Mouse (Mus musculus): ENCODE measurements around the gene Bst2. TPM values are rescaled to one million over a fixed set of nuclear protein-coding genes. Genes with fewer than 3 reads are reported as not detected.
"Not testable (repeated sequence)": the region's sequence is repeated elsewhere in the genome, so short reads cannot be mapped to it uniquely, and the experiment has no call there.

The Bst2 gene
- polyA plus RNA-seq, 1 experiment from 2014 or later, result 7.9 TPM

DNA sequence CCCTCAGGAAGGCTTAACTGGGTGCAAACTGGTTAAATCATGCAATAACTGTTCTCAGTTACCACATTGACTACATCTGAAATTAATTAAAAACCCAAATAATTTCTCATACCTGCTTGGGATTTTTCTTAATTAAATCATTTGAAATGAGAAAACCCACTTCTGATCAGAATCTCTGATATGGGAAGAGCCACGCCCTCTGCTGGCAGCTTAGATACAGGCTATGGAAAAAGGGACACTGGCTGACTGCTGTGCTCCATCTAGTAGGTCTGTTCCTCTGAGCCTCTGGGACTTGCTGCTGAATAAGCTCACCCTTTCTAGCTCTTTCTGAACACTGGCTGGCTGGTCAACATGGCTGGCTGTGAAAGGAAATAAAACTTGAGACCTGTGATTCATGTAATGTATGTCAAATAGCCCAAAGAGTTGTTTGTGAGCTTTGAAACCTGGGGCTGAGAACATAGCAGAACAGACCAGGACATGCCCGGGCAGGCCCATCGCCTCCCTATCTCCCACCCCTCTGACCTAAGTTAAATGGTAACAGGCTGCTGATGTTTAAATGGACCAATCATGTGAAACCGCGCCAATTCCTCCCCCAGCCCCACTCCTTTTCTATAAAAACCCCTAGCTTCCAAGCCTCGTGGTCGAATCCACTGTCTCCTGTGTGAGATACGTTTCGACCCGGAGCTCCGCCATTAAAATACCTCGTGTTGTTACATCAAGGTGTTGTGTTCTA is 6.4 kb downstream of the Bst2 start:
- H3K9ac ChIP-seq (replicated peaks; ENCODE audit: low read length); H3K27ac ChIP-seq (replicated peaks; ENCODE audit: low read depth, low read length); H3K4me2 ChIP-seq (ENCODE audit: low read length); H3K4me1 ChIP-seq (ENCODE audit: control insufficient read depth, insufficient read depth, low read length); H3K4me3 ChIP-seq (replicated peaks; ENCODE audit: low read depth, low read length); H3K9me3 ChIP-seq (ENCODE audit: control insufficient read depth, low read length); ATAC-seq (ENCODE audit: low FRiP score, low TSS enrichment); H3K36me3 ChIP-seq (ENCODE audit: control insufficient read depth, insufficient read depth, low read length): not testable (repeated sequence)
- peak; percentile 61 for DNase-seq
- peaks cover 13% of the 10 kb centered on the region for H3K27me3 ChIP-seq (ENCODE audit: control insufficient read depth, insufficient read depth, low read length)
- whole genome bisulfite sequencing, result 78% methylated on average over 5 of the region's 12 CpGs

DNA sequence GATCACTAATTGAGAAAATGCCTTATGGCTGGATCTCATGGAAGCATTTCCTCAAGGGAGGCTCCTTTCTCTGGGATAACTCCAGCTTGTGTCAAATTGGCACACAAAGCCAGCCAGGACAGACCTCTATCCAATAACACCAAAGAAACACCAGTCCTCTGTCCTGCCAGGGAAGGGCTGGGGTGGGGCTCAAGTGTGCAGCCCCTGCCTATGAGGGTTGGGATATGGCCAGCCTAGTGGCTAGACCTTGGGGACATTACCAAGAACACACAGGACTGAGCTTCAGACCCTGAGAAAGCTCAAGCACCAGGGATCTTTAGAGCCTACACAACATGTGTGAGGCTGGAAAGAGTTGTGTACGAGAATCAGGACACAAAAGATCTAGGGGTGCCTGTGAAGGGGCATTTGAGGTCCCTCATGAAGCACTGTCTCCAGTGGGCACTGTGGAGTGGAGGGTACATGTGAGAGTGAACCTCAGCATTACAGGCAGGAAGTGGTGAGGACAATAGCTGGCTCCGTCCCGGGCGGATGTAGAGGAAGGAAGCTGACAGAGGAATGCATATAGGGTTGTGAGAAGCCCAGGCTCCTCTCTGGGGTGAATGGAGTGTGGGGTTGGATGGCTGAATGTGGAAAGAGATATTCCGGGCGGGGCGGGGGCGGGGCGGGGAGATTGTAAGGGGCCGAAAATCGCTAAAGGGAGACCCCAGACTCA is 8.7 kb downstream of the Bst2 start:
- WGBS, result 87% methylated on average over 11 of the region's 11 CpGs
- H3K4me3 ChIP-seq (replicated peaks; ENCODE audit: low read depth, low read length), result no peak overlapping the region
- DNase-seq, result no peak
- H3K4me1 ChIP-seq (ENCODE audit: control insufficient read depth, insufficient read depth, low read length), result no peaks in the 10 kb centered on the region
- H3K9me3 ChIP-seq (ENCODE audit: control insufficient read depth, low read length), result no peaks in the 10 kb centered on the region
- no peak overlapping the region for H3K4me2 ChIP-seq (ENCODE audit: low read length)
- 0 out of 2 replicates have a peak overlapping the region, but pooled peaks have one; percentile 28 for H3K27ac ChIP-seq (replicated peaks; ENCODE audit: low read depth, low read length)
- H3K9ac ChIP-seq (replicated peaks; ENCODE audit: low read length), result no peak overlapping the region
- ATAC-seq (ENCODE audit: low FRiP score, low TSS enrichment), result no peak
- H3K36me3 ChIP-seq (ENCODE audit: control insufficient read depth, insufficient read depth, low read length), result no peaks in the 10 kb centered on the region
- peaks cover 25% of the 10 kb centered on the region for H3K27me3 ChIP-seq (ENCODE audit: control insufficient read depth, insufficient read depth, low read length)

DNA sequence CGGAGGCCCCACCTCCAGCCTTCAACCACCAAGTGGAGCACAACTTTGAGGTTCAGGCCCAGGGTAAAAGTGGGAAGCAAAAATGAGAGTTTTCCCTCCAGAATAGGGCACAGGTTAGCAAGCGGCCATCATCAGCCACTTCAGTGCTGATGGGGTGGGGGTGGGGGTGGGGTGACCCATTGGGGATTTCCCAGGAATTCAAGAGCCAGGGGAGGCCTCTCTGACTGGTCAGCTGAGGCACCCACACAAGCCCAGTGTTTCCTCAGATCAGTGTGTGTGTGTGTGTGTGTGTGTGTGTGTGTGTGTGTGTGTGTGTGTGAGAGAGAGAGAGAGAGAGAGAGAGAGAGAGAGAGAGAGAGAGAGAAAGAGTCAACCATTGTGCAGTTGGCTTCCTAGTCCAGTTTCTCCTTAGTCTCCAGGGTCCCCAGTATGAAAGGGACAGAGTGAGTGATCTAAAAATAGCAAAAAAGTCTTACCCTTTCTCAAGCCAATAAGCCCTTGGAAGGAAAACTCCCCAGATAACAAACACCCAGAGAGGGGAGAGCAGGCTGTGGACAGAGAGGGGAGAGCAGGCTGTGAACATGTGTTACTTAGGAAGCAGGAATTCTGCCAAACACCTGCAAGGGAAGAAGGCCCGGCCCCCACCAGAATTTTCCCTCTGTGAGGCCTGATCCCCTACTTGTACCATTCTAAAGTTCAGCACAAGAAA is 9.9 kb downstream of the Bst2 start:
- Histone ChIP-seq H3K27me3 (ENCODE audit: control insufficient read depth, insufficient read depth, low read length) (peaks cover 25% of the 10 kb centered on the region), H3K4me3 (replicated peaks; ENCODE audit: low read depth, low read length) (no peak overlapping the region), H3K36me3 (ENCODE audit: control insufficient read depth, insufficient read depth, low read length) (no peaks in the 10 kb centered on the region), H3K4me1 (ENCODE audit: control insufficient read depth, insufficient read depth, low read length) (no peaks in the 10 kb centered on the region), H3K4me2 (ENCODE audit: low read length) (no peak overlapping the region), H3K9ac (replicated peaks; ENCODE audit: low read length) (no peak overlapping the region), H3K27ac (replicated peaks; ENCODE audit: low read depth, low read length) (no peak overlapping the region), H3K9me3 (ENCODE audit: control insufficient read depth, low read length) (no peaks in the 10 kb centered on the region)
- WGBS, result 37% methylated on average over 3 of the region's 3 CpGs
- DNase-seq (no peak), ATAC-seq (ENCODE audit: low FRiP score, low TSS enrichment) (no peak)

DNA sequence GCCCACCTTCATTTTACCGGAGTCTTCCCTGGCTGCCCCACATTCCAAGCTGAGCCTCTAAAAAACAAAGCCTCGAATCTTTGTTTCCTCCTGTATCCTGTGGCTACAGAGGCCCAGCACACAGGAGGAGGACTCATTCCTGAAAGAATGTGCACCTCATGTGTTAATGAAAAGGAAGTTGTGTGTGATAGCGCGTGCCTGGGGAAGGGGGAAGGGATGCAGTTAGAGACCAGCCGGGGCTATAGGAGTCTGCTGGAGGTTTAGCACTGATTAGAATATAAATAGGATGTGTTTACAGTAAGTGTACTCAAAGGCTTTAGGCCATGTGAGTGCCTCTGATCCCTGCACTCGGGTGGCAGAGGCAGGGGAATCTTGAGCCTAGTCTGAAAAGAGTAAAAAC is 11.0 kb downstream of the Bst2 start:
- ATAC-seq (ENCODE audit: low FRiP score, low TSS enrichment), result no peak
- no peak for DNase-seq

DNA sequence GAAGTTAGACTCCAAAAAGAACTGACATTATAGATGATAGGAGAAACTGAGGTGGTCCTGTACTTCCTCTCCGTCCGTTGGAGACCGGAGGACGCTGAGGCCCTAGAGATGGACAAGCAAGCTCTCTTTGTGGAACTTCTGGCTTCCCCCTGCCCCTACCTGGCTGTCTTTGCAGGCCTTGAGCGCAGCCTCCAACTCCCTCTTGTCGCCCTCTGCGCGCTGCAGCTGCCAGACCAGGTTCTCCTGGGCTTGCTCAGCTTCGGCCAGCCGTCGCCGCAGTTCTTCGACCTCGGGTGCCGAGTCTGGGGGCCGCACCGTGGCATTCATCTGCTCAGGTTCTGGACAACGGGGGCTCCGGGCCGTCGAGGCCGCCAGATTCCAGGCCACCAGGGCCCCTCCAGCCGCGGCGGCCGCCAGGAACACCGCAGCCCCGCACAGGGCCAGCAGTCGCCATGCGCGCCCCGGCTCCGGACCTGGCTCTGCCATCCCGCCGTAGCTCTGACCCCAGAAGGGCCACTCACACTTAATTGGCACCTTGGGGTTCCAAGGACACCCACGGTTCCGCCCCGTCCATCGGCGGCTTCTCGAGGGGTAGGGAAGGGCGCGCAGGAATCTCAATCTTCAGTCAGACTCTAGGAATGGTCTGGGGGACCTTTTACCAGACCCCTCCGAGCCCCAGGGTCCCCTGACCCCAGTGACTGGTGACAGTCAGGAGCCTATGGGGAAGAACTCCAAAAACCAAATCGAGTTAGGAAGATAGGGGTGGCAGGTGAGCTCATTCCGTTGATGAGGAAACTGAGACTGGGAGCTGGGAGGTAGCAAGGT is 11.8 kb downstream of the Bst2 start, which contains the start of gene Ccdc194:
Ccdc194 (minus strand) TSS at position 486 of the 825 bp plus-strand sequence.
- 0 out of 2 replicates have a peak within 1 kb of the TSS, but pooled peaks have one; percentile 9 for H3K9ac ChIP-seq (replicated peaks; ENCODE audit: low read length)
- H3K4me1 ChIP-seq (ENCODE audit: control insufficient read depth, insufficient read depth, low read length), result no peaks in the 10 kb centered on the region
- H3K36me3 ChIP-seq (ENCODE audit: control insufficient read depth, insufficient read depth, low read length), result no peaks in the 10 kb centered on the region
- DNase-seq (no peak), ATAC-seq (ENCODE audit: low FRiP score, low TSS enrichment) (no peak)
- H3K27ac ChIP-seq (replicated peaks; ENCODE audit: low read depth, low read length), result no peak within 1 kb of the TSS
- 6% methylated on average over 46 of the region's 46 CpGs for WGBS
- H3K4me3 ChIP-seq (replicated peaks; ENCODE audit: low read depth, low read length), result no peak within 1 kb of the TSS
- peaks cover 25% of the 10 kb centered on the region for H3K27me3 ChIP-seq (ENCODE audit: control insufficient read depth, insufficient read depth, low read length)
- no peaks in the 10 kb centered on the region for H3K9me3 ChIP-seq (ENCODE audit: control insufficient read depth, low read length)
- no peak within 1 kb of the TSS for H3K4me2 ChIP-seq (ENCODE audit: low read length)

More for the DNA sequence above, 11.0 kb downstream of the Bst2 start:
- WGBS, result 8% methylated on average over 6 of the region's 6 CpGs
- H3K4me2 ChIP-seq (ENCODE audit: low read length), result no peak overlapping the region
- H3K9ac ChIP-seq (replicated peaks; ENCODE audit: low read length), result no peak overlapping the region
- no peaks in the 10 kb centered on the region for H3K36me3 ChIP-seq (ENCODE audit: control insufficient read depth, insufficient read depth, low read length)
- H3K27ac ChIP-seq (replicated peaks; ENCODE audit: low read depth, low read length), result no peak overlapping the region
- H3K27me3 ChIP-seq (ENCODE audit: control insufficient read depth, insufficient read depth, low read length), result peaks cover 25% of the 10 kb centered on the region
- no peaks in the 10 kb centered on the region for H3K9me3 ChIP-seq (ENCODE audit: control insufficient read depth, low read length)
- no peaks in the 10 kb centered on the region for H3K4me1 ChIP-seq (ENCODE audit: control insufficient read depth, insufficient read depth, low read length)
- H3K4me3 ChIP-seq (replicated peaks; ENCODE audit: low read depth, low read length), result no peak overlapping the region

DNA sequence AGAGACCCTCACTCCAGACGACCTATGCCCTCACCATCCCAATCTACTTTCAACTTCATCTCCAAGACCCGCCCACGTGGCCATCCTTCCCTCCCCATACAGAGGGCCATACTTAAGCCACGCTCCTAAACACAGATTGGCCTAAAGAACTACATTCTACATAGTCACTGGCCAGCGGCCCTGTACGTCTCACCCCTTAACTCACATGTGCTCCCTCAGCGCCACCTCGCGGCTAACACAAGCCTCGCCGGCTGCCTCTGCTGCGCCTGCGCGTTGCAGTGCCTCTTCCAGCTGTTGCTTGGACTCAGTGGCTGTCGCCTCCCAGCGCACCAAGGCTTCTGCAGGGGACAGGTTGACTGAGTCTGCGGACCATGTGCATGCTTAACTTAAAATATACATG is 15.6 kb downstream of the Bst2 start:
- H3K4me1 ChIP-seq (ENCODE audit: control insufficient read depth, insufficient read depth, low read length), result no peaks in the 10 kb centered on the region
- DNase-seq, result peak; percentile 93
- WGBS, result 3% methylated on average over 17 of the region's 17 CpGs
- no peaks in the 10 kb centered on the region for H3K9me3 ChIP-seq (ENCODE audit: control insufficient read depth, low read length)
- H3K4me2 ChIP-seq (ENCODE audit: low read length), result no peak overlapping the region
- peaks cover 20% of the 10 kb centered on the region for H3K27me3 ChIP-seq (ENCODE audit: control insufficient read depth, insufficient read depth, low read length)
- no peaks in the 10 kb centered on the region for H3K36me3 ChIP-seq (ENCODE audit: control insufficient read depth, insufficient read depth, low read length)
- no peak overlapping the region for H3K4me3 ChIP-seq (replicated peaks; ENCODE audit: low read depth, low read length)
- H3K9ac ChIP-seq (replicated peaks; ENCODE audit: low read length), result no peak overlapping the region
- H3K27ac ChIP-seq (replicated peaks; ENCODE audit: low read depth, low read length), result no peak overlapping the region
- ATAC-seq (ENCODE audit: low FRiP score, low TSS enrichment), result peak; percentile 75

DNA sequence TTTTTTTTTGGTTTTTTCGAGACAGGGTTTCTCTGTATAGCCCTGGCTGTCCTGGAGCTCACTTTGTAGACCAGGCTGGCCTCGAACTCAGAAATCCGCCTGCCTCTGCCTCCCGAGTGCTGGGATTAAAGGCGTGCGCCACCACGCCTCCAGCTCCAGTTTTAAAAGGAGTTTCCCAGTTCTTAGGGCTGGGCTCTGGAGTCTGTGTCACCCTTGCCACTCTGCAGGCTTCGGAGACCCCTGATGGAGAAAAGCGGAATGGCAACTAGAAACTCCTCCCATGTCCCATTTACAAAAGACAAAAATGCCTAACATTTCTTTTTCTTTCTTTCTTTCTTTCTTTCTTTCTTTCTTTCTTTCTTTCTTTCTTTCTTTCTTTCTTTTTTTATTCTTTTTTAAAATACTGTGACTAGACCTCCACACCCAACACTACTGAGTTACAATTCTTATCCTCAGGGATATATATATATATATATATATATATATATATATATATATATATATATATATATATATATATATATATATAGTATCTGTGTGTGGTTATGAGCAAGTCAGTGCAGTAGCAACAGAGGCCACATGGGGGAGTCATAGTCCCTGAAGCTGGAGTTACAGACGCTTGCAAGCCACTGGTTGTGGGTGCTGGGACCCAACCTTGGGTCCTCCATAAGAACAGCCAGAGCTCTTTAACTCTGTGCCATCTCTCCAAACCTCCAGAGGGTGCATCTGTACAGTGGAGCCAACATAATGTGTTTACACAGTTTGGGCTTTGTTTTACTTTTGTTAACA is 18.0 kb downstream of the Bst2 start:
- not testable (repeated sequence) for H3K4me2 ChIP-seq (ENCODE audit: low read length); H3K9me3 ChIP-seq (ENCODE audit: control insufficient read depth, low read length); H3K4me3 ChIP-seq (replicated peaks; ENCODE audit: low read depth, low read length); H3K4me1 ChIP-seq (ENCODE audit: control insufficient read depth, insufficient read depth, low read length); H3K27me3 ChIP-seq (ENCODE audit: control insufficient read depth, insufficient read depth, low read length); H3K27ac ChIP-seq (replicated peaks; ENCODE audit: low read depth, low read length); H3K9ac ChIP-seq (replicated peaks; ENCODE audit: low read length); H3K36me3 ChIP-seq (ENCODE audit: control insufficient read depth, insufficient read depth, low read length); ATAC-seq (ENCODE audit: low FRiP score, low TSS enrichment)
- WGBS, result 47% methylated on average over 9 of the region's 10 CpGs
- DNase-seq, result peak; percentile 80
